Mouse (Mus musculus) neural tube, embryonic 11.5 days (tissue): ENCODE measurements around the gene Stam2. TPM values are rescaled to one million over a fixed set of nuclear protein-coding genes. Genes with fewer than 3 reads are reported as not detected.

Experiments
- ATAC-seq: fragments of 200-750 bp; cut with Nextera tagmentation; 2 replicates; pipeline ENCODE4 v1.8.0; 2017; ENCODE audit warnings: moderate number of reproducible peaks, mild to moderate bottlenecking, moderate TSS enrichment, moderate library complexity; ENCODE audit not compliant: insufficient read depth, low FRiP score, low TSS enrichment
- DNase-seq: peaks from one replicate; pipeline ENCODE4 v3.0.0-alpha.2; 2015; ENCODE audit warnings: low spot score
- H3K27ac ChIP-seq: fragments of 300-500 bp; sonication (generic); 2 replicates; pipeline ENCODE4 v1.5.1; 2014; ENCODE audit warnings: low read depth, mild to moderate bottlenecking, low read length
- H3K27me3 ChIP-seq: fragments of 300-500 bp; sonication (generic); 2 replicates; pipeline ENCODE4 v1.6.1; 2014; ENCODE audit warnings: mild to moderate bottlenecking, low read length, mixed read lengths; ENCODE audit not compliant: control insufficient read depth, insufficient read depth
- H3K36me3 ChIP-seq: fragments of 300-500 bp; sonication (generic); 2 replicates; pipeline ENCODE4 v1.6.1; 2014; ENCODE audit warnings: mild to moderate bottlenecking, low read length, moderate library complexity, mixed read lengths; ENCODE audit not compliant: control insufficient read depth, insufficient read depth
- H3K4me1 ChIP-seq: fragments of 300-500 bp; sonication (generic); 2 replicates; pipeline ENCODE4 v1.6.1; 2014; ENCODE audit warnings: low read length, mixed read lengths; ENCODE audit not compliant: control insufficient read depth, insufficient read depth
- H3K4me2 ChIP-seq: fragments of 300-500 bp; sonication (generic); 2 replicates; pipeline ENCODE4 v1.6.1; 2014; ENCODE audit warnings: low read depth, mild to moderate bottlenecking, moderate library complexity
- H3K4me3 ChIP-seq: fragments of 300-500 bp; sonication (generic); 2 replicates; pipeline ENCODE4 v1.5.1; 2014; ENCODE audit warnings: low read depth, low read length
- H3K9ac ChIP-seq: fragments of 300-500 bp; sonication (generic); 2 replicates; pipeline ENCODE4 v1.6.1; 2014; ENCODE audit warnings: mild to moderate bottlenecking, low read length
- H3K9me3 ChIP-seq: fragments of 300-500 bp; sonication (generic); 2 replicates; pipeline ENCODE4 v1.6.1; 2016; ENCODE audit warnings: low read length; ENCODE audit not compliant: control insufficient read depth
- WGBS: fragments of 180-500 bp; shearing (Covaris S2); extraction: QIAGEN DNeasy Blood & Tissue Kit; methylation state at CpG from one replicate; pipeline ENCODE4 v1.1.7; 2014; 5-methylcytosine and 5-hydroxymethylcytosine counted together
- polyA plus RNA-seq: library from polyadenylated mRNA; unstranded; fragments of >200 nt; fragmentation: Nextera tagmentation; extraction: Ambion mirVana; gene quantifications from 2 replicates; pipeline ENCODE4 v1.2.1, GENCODE M21; 2014

Gene Stam2
- polyA plus RNA-seq, 1 experiment from 2014 or later = 45.8 TPM

- DNase-seq = no peak
- no peak for ATAC-seq
- Histone ChIP-seq H3K9ac (no peak overlapping the region), H3K27me3 (no peaks in the 10 kb centered on the region), H3K9me3 (no peaks in the 10 kb centered on the region), H3K4me1 (no peaks in the 10 kb centered on the region), H3K36me3 (no peaks in the 10 kb centered on the region; the same call in 1 of the 2 replicates), H3K4me2 (no peak overlapping the region), H3K4me3 (no peak overlapping the region), H3K27ac (no peak overlapping the region)
- 92% methylated on average over 4 of the region's 4 CpGs for WGBS
Measured at GRCm38 (mm10) chr2:52714111-52714510, 28.0 kb downstream of the Stam2 start.

- Histone ChIP-seq H3K9me3 (no peaks in the 10 kb centered on the region), H3K9ac (no peak overlapping the region), H3K4me1 (no peaks in the 10 kb centered on the region), H3K4me2 (no peak overlapping the region), H3K27ac (no peak overlapping the region), H3K4me3 (no peak overlapping the region), H3K27me3 (no peaks in the 10 kb centered on the region), H3K36me3 (peaks cover 2% of the 10 kb centered on the region; the same call in 1 of the 2 replicates)
- ATAC-seq = no peak
- no peak for DNase-seq
- 91% methylated on average over 2 of the region's 2 CpGs for WGBS
Measured at GRCm38 (mm10) chr2:52710804-52711203, 31.3 kb downstream of the Stam2 start.

- Histone ChIP-seq H3K9ac (no peak overlapping the region), H3K4me1 (no peaks in the 10 kb centered on the region), H3K27me3 (no peaks in the 10 kb centered on the region), H3K36me3 (peaks cover 2% of the 10 kb centered on the region; the same call in 1 of the 2 replicates), H3K27ac (no peak overlapping the region), H3K4me2 (no peak overlapping the region), H3K4me3 (no peak overlapping the region), H3K9me3 (no peaks in the 10 kb centered on the region)
- ATAC-seq (no peak), DNase-seq (no peak)
- 95% methylated on average over 5 of the region's 5 CpGs for WGBS
Measured at GRCm38 (mm10) chr2:52709417-52709816, 32.7 kb downstream of the Stam2 start.

GRCm38 (mm10) chr2:52701368-52702036 lies 40.6 kb downstream of the Stam2 start:
- ATAC-seq = no peak
- Histone ChIP-seq H3K4me1 (no peaks in the 10 kb centered on the region), H3K4me3 (no peak overlapping the region), H3K4me2 (no peak overlapping the region), H3K36me3 (peaks cover 2% of the 10 kb centered on the region; the same call in 1 of the 2 replicates), H3K27ac (no peak overlapping the region), H3K9ac (no peak overlapping the region), H3K9me3 (no peaks in the 10 kb centered on the region), H3K27me3 (no peaks in the 10 kb centered on the region)
- no peak for DNase-seq
- WGBS = 90% methylated on average over 11 of the region's 11 CpGs

GRCm38 (mm10) chr2:52700352-52700751 lies 41.7 kb downstream of the Stam2 start:
- Histone ChIP-seq H3K4me2 (no peak overlapping the region), H3K4me3 (no peak overlapping the region), H3K27me3 (no peaks in the 10 kb centered on the region), H3K9ac (no peak overlapping the region), H3K9me3 (no peaks in the 10 kb centered on the region), H3K4me1 (no peaks in the 10 kb centered on the region), H3K36me3 (peaks cover 2% of the 10 kb centered on the region; the same call in 1 of the 2 replicates), H3K27ac (no peak overlapping the region)
- WGBS = 38% methylated on average over 5 of the region's 5 CpGs
- no peak for DNase-seq
- no peak for ATAC-seq

- Histone ChIP-seq H3K9me3 (no peaks in the 10 kb centered on the region), H3K4me1 (no peaks in the 10 kb centered on the region), H3K9ac (no peak overlapping the region), H3K27ac (no peak overlapping the region), H3K36me3 (peaks cover 1% of the 10 kb centered on the region; the same call in 1 of the 2 replicates), H3K4me3 (no peak overlapping the region), H3K27me3 (no peaks in the 10 kb centered on the region), H3K4me2 (no peak overlapping the region)
- ATAC-seq (no peak), DNase-seq (no peak)
- WGBS = 84% methylated on average over 6 of the region's 6 CpGs
Measured at GRCm38 (mm10) chr2:52694604-52695003, 47.5 kb downstream of the Stam2 start.

GRCm38 (mm10) chr2:52691745-52692144 lies 50.3 kb downstream of the Stam2 start:
- no peak overlapping the region for H3K4me2 ChIP-seq
- H3K4me1 ChIP-seq = no peaks in the 10 kb centered on the region
- WGBS = 72% methylated on average over 4 of the region's 4 CpGs
- no peak overlapping the region for H3K9ac ChIP-seq
- no peak overlapping the region for H3K27ac ChIP-seq
- no peak for ATAC-seq
- H3K4me3 ChIP-seq = no peak overlapping the region
- no peaks in the 10 kb centered on the region for H3K9me3 ChIP-seq
- no peak for DNase-seq
- H3K27me3 ChIP-seq = no peaks in the 10 kb centered on the region
- no peaks in the 10 kb centered on the region for H3K36me3 ChIP-seq

GRCm38 (mm10) chr2:52686601-52687000 lies 55.5 kb downstream of the Stam2 start:
- H3K4me2 ChIP-seq = no peak overlapping the region
- WGBS = 85% methylated on average over 6 of the region's 6 CpGs
- no peaks in the 10 kb centered on the region for H3K9me3 ChIP-seq
- no peaks in the 10 kb centered on the region for H3K27me3 ChIP-seq
- DNase-seq (no peak), ATAC-seq (no peak)
- no peak overlapping the region for H3K9ac ChIP-seq
- no peaks in the 10 kb centered on the region for H3K36me3 ChIP-seq
- no peak overlapping the region for H3K4me3 ChIP-seq
- no peaks in the 10 kb centered on the region for H3K4me1 ChIP-seq
- H3K27ac ChIP-seq = no peak overlapping the region

GRCm38 (mm10) chr2:52677589-52677988 lies 64.5 kb downstream of the Stam2 start:
- Histone ChIP-seq H3K4me1 (no peaks in the 10 kb centered on the region; the same call in 1 of the 2 replicates), H3K4me2 (no peak overlapping the region), H3K4me3 (no peak overlapping the region), H3K9me3 (no peaks in the 10 kb centered on the region), H3K36me3 (no peaks in the 10 kb centered on the region), H3K27ac (no peak overlapping the region), H3K9ac (no peak overlapping the region), H3K27me3 (peaks cover 13% of the 10 kb centered on the region)
- 72% methylated on average over 4 of the region's 4 CpGs for WGBS
- DNase-seq = no peak
- ATAC-seq = no peak
